Mouse (Mus musculus) right cerebral cortex, postnatal 4 days (tissue): ENCODE results near the gene Grm3.

Experiments used
- DNase-seq: peaks from one replicate; pipeline ENCODE4 v3.0.0-alpha.2; 2022

Grm3 gene

DNA sequence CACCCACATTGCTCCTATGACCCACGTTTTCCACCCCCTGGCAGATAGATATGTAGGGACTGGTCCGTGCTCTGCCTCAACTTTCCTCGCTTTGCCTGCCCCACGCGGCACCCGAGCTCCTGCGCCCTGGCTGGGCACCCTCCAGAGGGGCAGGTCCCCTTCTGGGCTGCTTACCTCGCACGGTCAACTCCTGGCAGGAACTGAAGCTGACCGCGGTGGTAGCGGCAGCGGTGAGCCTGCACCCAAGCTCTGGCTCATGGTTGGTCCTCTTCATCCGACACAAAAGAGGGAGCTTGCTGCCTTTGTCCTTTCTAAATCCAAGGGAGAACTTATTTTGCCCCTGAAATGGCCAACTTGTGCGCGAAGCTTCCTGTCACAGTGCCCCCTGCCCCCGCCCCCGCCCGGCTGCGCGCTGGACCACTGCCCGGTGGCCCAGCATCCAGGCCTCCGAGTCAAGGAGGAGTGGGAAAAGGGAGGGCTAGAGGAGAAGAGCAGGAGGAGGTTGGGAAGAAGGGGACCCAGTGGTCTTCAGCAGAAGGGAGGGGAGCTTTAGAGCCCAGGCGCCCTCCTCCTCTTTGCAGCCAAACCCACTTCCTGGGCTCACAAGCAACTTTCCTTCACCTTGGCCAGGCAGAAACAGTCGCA lies at the start of gene Grm3:
TSS of gene Grm3 (minus strand) at position 215 of the 645 bp plus-strand sequence.
- peak; percentile 46 for DNase-seq

DNA sequence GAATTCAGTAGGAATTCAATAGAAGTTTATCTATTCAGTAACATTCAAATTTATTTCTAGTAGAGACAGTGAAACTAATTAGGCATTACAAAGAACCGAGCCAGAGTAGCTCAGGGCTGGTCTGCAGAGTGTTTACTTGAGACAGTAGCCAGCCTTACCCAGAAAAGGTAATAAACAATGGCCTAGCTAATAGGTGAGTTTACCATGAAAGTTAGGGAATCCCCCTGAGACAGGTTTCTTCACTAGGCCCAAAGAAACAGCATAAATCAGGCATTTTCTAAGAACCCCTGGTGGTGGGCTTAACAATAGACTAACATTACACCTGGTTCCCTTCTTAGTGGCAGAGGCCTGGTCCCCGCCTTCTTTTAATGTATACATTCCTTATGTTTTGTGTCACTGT lies 30.8 kb upstream of the Grm3 start:
- no peak for DNase-seq

DNA sequence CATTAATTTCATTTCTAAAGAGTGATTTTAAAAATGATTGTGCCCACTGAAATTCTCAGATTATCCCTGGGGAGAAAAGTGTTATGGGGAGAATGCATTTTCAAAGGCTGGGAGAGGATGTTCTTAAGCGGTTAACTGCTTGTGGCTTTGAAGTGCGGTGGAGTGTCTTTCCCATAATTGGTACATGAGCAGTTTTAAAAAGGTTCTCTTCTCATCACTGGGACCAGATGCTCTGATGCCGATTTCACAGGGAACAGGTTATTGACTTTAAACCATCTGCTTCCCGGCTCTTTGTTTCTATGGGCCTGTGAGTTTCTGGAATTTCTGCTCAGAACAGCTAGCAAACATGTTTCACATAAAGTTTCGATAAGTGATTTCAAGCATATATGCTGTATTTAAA lies 23.2 kb upstream of the Grm3 start:
- DNase-seq: no peak

DNA sequence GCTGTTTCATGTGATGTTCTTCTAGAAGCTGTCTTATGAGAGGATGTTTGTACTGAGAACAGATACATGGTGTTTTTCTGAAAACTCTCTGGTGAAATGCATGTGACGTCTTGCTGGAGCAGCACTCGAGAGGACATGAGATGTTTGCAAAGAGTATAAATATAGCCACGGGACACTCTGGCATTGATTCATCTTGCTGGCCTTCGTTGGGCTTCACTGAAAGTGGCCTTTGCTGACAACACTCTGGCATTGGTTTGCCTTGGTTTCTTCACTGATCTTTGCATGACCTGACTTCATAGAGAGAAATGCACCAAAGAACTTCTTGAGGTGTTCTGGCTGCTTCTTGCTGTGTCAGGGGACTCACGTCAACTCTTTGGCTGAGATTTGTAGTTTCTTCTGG lies 19.1 kb upstream of the Grm3 start:
- DNase-seq: no peak

DNA sequence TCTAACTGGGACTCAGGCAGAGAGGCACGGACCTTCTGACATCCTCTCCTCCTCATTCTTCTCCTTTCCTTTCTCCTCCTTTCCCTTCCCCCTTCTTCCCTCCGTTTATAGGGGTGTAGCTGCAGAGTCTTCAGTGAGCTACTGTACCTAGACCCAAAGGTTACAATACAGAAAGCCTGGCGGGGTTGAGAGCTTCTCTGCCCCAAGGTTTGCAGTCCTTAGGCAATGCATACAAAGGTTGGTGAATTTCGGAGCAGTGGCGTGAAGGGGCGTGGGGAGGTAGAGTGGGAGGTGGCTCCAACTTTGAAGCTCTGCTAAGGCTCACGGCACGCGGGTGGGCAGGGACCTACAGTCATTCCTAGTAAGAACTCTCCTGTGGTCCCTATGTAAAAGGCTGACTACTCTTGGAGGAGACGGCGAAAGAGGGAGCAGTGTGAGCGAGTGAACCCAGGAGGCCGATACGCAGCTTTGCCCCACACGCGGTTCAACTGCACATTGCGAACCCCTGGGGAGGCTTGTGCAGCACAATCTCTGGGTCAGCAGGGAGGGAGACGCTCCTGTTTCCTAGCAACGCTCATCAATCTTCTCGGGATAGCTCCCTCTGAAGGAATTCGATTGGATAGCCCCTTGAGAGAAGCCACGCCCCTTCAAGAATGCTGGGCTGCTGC lies 765 bp upstream of the Grm3 start:
- peak; percentile 60 for DNase-seq

DNA sequence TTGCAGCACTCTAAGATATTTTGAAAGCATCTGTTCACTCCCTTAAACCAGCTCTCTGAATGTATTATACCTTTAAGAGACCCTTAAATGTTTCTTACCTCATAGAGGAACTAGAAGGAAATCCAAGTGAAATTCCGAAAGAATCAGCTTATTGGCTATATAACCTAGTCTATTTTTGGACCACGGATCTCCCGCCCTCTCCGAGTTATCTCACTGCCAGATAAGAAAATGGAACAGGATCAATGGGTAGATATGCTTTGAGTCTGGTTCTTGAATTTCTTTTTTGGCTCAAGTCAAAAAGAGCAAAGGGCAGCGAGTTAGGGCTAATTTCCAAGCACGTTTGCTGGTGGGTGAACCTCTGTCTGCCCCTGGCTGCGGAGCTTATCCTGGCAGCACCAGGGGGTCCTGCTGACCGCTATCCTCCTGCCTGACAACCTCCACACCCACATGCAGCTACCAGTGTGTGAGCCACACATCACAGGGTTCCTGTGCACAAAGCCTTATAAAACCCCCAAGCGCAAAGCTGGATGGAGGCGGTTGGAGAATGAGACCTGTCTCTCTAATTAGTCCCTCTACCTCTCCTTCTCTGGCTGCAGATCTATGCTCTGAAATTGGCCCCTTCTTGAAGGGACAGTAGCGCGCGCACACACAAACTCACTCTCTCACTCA lies 549 bp downstream of the Grm3 start:
- peak; percentile 18 for DNase-seq

DNA sequence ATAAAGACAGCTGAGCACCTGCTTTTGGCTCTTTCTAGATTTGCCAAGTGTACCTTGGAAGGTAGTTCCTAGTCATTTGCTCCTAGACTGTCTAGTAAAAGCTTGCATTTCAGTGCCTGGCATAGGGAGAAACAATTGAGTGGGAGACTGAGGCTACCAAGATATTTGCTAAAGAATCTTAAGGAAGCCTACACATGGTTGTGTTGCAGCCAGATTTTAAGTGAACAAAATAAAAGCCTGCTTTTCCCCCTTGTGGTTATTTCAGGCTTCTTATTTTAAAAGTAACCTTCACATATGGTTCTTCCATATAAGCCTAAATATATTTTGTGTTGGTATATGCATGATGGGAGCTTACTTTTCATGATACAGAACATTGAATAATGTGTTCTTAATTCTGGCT lies 3.8 kb downstream of the Grm3 start:
- DNase-seq: no peak

DNA sequence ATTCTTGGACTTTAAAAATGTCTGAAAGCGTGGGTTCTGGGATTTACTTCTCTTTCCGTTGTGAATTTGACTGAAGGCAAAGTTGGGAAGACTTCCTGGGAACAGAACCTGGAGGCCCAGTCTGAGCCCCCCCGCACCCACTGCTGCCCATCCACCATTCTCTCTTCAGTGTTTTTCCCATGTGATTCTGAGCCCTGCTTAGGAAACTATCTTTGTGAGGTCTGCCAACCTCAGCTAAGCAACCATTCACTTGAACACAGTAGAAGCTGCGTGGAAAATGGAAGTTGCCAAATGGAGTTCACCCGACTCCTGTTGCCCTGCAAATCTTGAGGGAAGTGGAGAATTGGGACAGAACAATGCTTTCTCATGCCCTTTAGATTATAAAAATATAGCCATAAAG lies 8.7 kb downstream of the Grm3 start:
- peak; percentile 6 for DNase-seq

DNA sequence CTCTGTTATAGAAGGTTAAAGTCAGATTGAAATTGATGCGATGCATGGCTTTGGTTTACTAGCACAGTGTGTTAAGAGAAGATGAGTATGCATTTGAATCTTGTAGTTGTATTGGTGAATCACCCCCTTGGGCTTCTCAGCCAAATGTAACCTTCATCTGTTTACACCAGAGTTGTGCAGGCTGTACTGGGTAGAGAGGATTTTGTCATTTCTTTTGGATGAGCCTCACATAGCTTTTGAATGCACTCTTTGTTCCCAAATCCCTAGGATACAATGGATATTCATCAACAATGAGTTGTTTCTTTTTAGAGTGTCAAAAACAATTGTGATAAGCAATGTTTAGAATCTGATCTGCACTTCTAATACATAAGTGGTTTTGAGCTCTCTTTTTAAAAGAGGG lies 17.9 kb downstream of the Grm3 start:
- DNase-seq: no peak

DNA sequence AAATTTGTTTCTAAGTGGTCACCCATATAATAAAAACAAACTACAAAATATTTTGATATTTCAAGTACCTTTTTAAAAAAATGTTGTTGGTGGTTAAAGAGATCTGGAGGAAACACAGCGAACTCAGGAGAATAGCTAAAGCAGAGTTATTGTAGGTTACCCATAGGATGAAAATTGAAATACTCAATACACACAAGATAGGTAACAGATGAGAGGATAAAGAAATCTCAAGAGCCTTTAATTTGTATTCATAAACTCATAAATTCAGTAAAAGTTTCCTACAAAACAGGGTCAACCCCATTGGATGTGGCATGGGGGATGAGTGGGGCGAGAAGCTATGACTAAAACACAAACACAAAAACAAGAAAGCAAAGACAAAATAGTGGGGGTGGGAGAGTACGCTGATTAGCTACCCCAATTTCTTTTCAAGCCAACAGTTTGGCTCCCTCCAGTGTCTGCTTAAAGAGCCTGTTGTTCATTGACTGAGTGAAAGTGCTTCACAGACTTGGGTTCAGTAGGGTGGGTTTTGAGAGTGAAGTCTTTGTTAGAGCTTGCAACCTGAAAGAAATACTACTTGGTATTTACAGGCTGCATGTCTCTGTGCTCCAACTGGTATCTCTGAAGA lies 21.5 kb downstream of the Grm3 start:
- no peak for DNase-seq

DNA sequence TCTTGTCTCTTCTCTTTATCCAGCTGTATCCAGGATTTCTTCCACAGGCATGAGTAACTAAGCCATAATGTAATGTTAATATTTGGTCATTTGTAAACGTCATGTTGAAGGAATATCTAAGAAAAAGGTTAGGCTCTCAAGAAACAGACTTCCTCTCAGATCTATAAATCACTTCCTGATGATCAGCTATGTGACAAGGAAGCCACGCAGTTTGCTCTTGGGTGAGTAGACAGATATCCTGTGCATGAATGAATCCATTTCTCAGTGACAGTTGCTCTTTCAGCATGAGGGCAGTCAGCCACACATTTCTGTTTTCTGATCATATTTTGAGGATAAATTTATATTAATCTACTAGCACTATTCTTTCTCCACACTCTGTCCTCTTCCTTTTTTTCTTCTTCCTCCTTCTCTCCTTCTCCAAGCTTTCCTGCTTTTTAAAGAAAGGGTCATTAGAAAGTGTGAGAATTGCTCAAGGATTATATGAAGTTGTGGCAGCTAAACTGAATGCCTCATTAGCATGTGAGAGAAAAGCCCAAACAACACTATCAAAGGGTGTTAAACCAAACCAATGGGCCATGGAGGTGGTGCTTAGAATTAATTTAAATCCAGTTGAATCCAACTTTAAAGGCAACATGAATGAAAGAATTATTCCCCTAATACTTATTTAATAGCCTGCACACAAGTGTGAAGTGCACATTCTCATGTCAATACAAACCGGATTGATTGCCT lies 22.1 kb downstream of the Grm3 start:
- DNase-seq: no peak

DNA sequence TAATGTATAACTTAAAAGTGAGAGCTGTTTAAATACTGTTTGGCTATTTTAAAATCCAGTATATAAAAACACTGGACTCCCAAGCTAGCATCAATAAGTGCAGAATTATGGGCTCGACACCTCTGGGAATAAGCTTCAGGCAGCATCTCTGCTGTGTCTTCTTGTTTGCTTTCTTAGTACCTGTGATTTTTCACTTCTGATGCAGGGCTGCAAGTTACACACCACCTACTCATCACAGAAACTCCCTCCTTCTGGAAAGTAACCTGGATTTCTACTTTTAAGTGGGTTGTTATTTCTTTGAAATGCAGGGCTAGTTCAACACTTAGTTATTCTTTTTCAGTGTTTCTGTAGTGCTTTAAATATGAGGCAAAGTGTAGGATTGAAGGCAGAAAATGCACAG lies 32.6 kb downstream of the Grm3 start:
- DNase-seq: no peak

DNA sequence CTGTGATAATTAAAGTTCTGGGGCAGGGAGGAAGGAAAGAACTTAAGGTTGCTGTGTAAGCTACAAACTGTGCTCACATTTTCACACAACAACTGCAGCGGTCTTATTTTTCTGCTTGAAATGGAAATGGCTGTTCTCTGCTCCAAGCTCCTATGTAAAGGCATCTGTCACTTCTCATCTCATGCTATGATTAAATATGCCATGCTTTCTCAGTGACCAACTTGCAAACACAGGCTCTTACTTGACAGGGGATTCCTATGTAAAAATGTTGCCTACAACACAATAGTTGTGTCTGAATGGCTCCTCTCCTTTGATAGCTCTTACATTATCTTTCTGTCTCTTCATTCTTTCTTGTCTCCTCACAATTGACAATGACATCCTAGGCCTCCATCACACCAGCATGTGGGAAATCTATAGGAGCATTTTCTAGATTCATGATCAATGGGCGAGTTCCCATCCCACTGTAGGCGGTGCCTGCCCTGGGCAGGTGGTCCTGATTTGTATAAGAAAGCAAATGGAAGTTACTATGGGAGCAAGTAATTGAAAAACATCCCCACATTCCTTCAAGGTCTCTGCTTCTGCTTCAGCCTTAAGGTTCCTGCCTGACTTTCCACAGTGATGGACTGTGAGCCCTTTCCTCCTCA lies 34.2 kb downstream of the Grm3 start:
- DNase-seq: no peak

DNA sequence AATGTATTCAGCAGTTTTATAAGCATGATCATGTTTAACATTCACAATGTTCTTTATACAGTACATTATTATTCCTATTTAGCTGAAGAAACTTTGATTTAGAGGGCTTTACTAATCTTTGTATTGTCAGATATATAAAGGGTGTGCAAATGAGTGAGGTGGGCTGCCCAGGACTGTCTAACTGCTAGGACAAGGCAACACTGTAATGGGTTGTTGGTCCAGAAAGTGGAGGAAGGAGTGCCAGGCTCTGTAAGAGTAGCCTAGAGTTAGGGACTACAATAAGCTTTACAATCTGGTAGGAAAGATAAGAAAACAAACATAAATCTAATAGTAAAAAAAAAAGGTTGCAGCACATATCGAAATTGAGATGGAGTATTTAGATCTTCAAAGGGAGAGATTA lies 34.8 kb downstream of the Grm3 start:
- DNase-seq: no peak

DNA sequence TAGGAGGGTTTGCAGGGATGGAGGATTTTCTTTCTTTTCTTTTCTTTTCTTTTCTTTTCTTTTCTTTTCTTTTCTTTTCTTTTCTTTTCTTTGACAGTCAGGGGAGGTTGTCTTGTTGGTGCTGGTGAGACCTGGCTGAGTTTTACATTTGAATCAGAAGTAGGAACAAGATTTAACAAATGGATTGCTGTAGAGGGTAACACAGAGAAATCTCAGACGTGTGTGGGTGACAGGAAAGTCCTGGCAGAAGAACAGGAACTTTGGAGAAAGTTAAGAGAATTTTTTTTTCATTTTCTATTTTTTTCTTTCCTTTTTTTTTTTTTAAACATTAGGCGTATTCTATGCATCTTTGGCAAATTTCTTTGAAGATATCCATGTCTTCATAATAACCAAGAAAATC lies 41.8 kb downstream of the Grm3 start:
- DNase-seq: no peak

DNA sequence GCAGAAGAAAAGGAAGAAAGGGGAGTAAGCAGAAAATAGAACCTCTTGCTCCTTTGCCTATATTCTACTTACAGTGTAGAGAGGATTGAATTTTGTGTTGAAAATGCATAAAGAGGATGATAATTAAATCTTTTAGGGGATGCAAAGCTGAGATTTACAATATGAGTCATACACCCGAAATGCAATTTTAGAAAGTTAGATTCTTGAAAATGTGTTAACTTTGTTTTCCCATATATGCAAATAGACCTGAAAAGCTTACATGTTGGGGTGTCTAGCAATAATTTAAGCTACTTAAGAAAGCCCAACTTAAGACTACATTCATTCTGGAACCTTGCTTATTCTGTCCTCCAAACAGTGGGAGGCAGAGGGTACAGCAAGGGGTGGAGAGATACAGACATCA lies 56.0 kb downstream of the Grm3 start:
- DNase-seq: no peak

DNA sequence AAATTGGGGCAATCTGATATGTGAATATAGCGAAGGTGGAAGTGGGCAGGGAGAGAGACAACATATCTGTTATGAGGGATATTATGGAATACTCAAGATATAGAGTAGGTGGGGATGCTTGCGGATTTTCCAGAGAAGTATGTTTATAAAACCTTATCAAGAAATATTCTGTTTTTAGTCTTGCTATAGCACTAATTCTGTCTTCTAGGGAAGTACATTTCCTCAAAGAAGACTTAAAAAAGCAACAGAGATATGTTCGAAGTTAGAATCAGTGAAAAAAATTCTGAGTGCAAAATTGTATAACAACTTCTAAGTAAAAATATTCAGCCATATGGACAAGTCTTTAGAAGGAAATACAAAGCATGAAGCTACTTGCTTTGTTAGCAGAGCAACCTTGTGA lies 61.6 kb downstream of the Grm3 start:
- DNase-seq: no peak

DNA sequence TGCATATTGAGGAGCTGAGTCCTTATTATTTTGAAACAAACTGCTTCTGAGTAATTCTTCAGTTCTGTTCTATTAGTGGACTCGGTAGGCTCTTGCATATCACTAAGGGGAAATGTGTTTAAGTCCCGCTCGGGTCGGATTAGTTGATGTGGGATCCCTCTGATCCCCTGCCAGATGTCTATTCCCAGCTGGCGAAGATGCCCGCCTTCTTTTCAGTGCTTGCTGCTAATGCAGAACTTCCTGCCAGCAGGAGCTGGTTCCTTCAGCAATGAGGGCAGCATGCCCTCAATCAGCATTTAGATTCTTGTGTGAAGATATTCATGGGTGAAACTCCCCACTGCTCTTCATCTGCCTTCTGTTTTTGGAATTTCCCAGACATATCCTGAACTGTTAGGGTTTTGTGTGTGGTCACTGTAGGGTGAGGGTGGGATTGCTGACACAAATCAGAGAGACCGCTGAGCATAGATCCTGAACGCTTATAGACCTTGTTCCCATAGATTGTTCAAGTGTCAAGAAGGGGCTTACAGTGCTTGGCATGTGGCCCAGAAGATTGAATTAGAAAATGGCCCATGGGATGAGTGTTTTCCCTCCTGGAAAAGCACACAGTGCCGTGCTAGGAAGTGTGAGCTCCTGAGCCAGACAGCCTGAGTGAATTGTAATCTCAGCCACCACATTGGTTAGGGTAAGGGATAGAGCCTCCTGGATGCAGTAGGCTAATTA lies 62.9 kb downstream of the Grm3 start:
- DNase-seq: peak; percentile 45

DNA sequence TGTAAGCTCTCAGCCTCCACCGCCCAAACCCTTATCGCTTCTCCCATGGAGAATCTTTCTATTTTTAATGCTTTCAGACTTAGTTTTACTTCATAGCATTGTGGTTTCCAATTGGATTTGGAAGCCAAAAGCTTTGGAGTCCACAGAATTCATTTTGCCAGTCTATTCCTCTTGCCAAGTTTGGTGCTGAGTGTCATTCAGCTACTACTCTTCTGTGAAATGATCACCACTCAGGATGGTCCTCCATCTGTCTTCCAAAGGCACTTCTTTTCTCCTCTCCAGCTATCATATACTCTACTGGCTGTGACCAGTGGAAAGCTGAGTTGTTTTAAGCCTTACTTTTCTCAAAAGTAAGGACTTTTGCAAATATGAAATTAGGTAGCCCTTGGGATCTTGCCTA lies 86.4 kb downstream of the Grm3 start:
- DNase-seq: no peak

DNA sequence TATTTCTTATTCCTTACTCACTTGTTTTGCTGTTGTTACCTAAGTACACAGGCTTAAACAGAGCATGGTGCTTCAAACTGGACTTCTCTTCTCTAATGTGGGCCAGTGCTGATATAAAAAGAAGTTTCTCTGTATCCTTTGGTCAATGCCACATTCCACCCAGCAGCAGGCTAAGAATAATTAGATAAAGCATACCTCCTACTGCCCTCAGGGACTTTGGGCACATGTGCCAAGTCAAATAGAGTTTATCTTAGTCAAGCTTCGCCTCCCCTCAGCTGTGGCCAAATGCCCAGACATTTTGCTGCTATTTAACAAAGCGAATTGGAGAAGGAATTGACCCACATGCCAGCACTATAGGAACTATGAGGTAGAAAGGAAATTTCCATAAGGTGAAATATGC lies 97.8 kb downstream of the Grm3 start:
- no peak for DNase-seq

DNA sequence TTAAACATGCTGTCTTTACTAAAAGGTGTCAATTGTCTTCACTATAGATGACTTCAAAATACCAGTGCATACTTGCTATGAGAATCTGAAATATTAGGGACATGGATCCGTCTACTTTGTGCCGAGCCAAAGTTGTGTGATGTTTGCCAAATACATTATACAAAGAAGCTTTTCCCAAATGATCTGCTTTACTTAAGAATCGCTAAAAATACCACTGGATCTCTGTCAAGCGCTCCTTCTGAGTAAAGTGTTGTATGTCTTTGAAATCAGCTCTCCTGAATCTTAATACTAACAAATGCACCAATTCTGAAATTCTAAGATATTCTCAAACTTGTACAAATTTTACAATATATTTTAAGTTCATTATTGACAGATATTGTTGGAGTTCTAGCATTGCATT lies 100.6 kb downstream of the Grm3 start:
- DNase-seq: no peak

DNA sequence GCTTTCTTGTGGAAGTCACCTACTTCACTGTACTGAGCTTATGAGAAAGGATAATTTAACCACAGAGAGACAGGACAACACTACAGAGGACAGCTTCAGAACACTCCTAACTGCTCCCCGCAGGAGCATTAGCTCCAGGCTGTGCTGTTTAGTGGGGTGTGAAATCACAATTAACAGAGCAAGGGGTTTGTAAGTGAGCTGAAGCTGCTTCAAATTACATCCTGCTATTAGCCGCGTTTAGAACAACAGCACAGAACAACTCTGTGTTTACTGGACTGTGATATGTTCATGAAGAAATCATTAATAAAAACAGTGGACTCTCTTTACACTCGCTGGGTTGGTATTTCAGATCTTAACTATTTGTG lies 101.9 kb downstream of the Grm3 start:
- no peak for DNase-seq
